Mouse (Mus musculus) G1E (cell line): Measurements from ENCODE around the gene Klc2.

Source experiments
- CTCF ChIP-seq: IDR thresholded peaks from 2 replicates; pipeline ENCODE4 v1.5.1; 2012; ENCODE audit warnings: low read depth, low read length, inconsistent platforms, mixed read lengths
- GATA2 ChIP-seq: IDR thresholded peaks from 2 replicates; pipeline ENCODE4 v1.6.1; 2012; ENCODE audit warnings: low read depth, low read length, inconsistent platforms, borderline replicate concordance

DNA sequence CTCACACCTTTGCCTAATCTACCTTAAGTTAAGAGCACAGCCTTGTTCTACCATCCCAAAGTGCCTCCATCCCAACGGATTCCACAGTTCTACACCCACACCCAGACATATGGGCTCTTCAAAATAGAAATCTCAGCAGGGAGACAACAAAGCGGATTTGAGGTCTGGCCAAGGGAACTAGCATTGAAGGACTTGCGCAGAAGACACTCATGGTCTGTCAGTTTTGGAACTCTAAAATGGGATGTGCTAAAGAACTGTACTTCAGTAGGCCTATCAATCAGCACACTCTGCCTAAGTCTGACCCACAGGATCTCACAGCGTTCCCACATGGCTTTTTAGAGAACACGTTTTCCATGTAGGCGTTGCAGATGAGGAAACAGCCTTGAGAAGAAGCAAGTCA, 32.0 kb upstream of the Klc2 start:
- no peak for TF ChIP-seq CTCF
- no peak for TF ChIP-seq GATA2
